Mouse (Mus musculus) right cerebral cortex, adult 18-20 months (tissue): ENCODE measurements at regions not wholly inside any gene's neighbourhood (a gene's known extent, or its start where the extent isn't known, plus 50 kb on each side); places are given as distances from the start of the nearest gene placed in this dataset.

Experiments
- DNase-seq: peaks from one replicate; pipeline ENCODE4 v3.0.0; 2022; ENCODE audit warnings: mixed read lengths

DNA sequence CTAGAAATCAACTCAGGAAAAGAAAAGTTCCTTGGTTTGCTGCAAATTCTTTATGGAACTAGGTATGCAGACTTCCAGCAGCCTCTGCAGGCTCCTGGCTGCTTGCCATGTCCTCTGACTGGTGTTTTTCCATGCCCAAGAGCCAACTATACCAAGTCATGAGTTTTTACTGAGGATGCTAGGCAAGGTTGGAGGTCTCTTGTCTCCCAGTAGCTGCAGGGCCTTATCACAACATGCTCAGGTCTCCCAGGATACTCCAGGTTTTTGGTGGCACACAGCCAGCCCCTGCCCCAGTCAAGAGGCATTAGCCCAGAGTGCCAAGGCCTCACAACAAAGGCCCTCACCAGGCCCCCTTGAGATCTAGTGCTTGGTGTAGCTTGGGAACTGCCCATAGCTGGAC lies 409.3 kb upstream of the Fat1 start:
- peak; percentile 4 for DNase-seq

GRCm38 (mm10) chr8:44529696-44530095 lies 405.6 kb upstream of the Fat1 start:
- DNase-seq, result no peak

DNA sequence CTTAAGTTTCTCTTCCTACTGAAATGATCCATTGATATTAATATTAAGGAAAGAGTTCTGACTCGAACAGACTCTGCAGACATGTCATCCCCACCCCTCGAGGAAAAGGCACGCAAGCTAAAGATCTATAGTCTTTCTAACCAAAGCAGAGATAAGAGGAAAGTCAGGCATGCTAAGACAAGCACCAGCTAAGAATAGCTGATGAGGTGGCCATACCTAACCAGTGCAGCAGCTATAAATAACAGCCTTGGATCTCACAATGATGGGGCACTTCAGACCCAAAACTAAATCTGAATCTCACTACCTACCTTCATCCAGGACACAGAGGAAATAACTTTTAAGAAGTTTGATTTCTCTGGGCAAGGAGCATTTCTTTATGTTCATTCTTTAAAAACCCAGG lies 386.4 kb upstream of the Fat1 start:
- no peak for DNase-seq

GRCm38 (mm10) chr8:44559161-44559560 lies 376.1 kb upstream of the Fat1 start:
- DNase-seq, result no peak

- no peak for DNase-seq
Observed at GRCm38 (mm10) chr8:44576314-44576858, 358.9 kb upstream of the Fat1 start.

DNA sequence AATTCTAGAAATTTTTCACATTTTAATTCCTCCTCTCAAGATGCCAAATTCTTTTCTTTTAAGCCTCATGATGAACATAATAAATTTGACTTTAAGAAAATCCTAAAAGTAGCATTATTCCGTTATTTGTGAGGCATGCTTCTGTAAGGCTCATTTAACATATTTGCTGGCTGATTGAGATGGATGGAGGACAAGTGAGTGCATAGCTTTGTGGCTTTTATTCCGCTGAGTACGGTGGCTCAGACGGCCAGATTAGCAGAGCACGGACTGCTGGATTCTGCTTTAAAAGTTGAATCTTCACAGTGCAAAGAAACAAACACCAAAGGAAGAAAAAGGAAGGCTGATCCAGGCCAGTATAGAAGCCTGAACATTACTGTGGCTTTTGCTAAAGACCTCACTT lies 358.3 kb upstream of the Fat1 start:
- DNase-seq, result no peak
